Mouse (Mus musculus): ENCODE data around the gene Cbfa2t3. TPM values are rescaled to one million over a fixed set of nuclear protein-coding genes. Genes with fewer than 3 reads are reported as not detected.
"Not testable (repeated sequence)": the region's sequence is repeated elsewhere in the genome, so short reads cannot be mapped to it uniquely, and the experiment has no call there.

Cbfa2t3 gene
- polyA plus RNA-seq, 1 experiment from 2014 or later = 4.2 TPM

GRCm38 (mm10) chr8:122644175-122644954 lies 54.5 kb downstream of the Cbfa2t3 start:
- Histone ChIP-seq H3K9ac (no peak overlapping the region), H3K4me2 (no peak overlapping the region), H3K27me3 (no peaks in the 10 kb centered on the region), H3K9me3 (replicated peaks) (no peaks in the 10 kb centered on the region), H3K4me1 (replicated peaks) (peaks cover 38% of the 10 kb centered on the region), H3K4me3 (no peak overlapping the region), H3K36me3 (no peaks in the 10 kb centered on the region), H3K27ac (no peak overlapping the region)
- ATAC-seq (replicated peaks; ENCODE audit: insufficient number of reproducible peaks, insufficient read depth, low FRiP score, low read depth) = no peak
- WGBS = 64% methylated on average over 6 of the region's 6 CpGs

- 34% methylated on average over 9 of the region's 9 CpGs for WGBS
- peak; percentile 21; the same call in 1 of the 2 replicates for ATAC-seq (replicated peaks; ENCODE audit: insufficient number of reproducible peaks, insufficient read depth, low FRiP score, low read depth)
- Histone ChIP-seq H3K9me3 (replicated peaks) (no peaks in the 10 kb centered on the region), H3K27me3 (no peaks in the 10 kb centered on the region), H3K9ac (no peak overlapping the region), H3K36me3 (no peaks in the 10 kb centered on the region), H3K27ac (no peak overlapping the region), H3K4me3 (no peak overlapping the region), H3K4me2 (no peak overlapping the region), H3K4me1 (replicated peaks) (peaks cover 53% of the 10 kb centered on the region)
Measured at GRCm38 (mm10) chr8:122642071-122642470, 56.8 kb downstream of the Cbfa2t3 start.

GRCm38 (mm10) chr8:122641406-122641805 lies 57.5 kb downstream of the Cbfa2t3 start:
- Histone ChIP-seq H3K9ac (no peak overlapping the region), H3K9me3 (replicated peaks) (no peaks in the 10 kb centered on the region), H3K4me2 (no peak overlapping the region), H3K4me1 (replicated peaks) (peaks cover 53% of the 10 kb centered on the region), H3K4me3 (no peak overlapping the region), H3K27me3 (no peaks in the 10 kb centered on the region), H3K27ac (no peak overlapping the region), H3K36me3 (no peaks in the 10 kb centered on the region)
- 80% methylated on average over 15 of the region's 15 CpGs for WGBS
- ATAC-seq (replicated peaks; ENCODE audit: insufficient number of reproducible peaks, insufficient read depth, low FRiP score, low read depth) = no peak

GRCm38 (mm10) chr8:122640825-122641224 lies 58.1 kb downstream of the Cbfa2t3 start:
- no peaks in the 10 kb centered on the region for H3K9me3 ChIP-seq (replicated peaks)
- no peaks in the 10 kb centered on the region for H3K27me3 ChIP-seq
- peaks cover 51% of the 10 kb centered on the region for H3K4me1 ChIP-seq (replicated peaks)
- H3K27ac ChIP-seq = no peak overlapping the region
- ATAC-seq (replicated peaks; ENCODE audit: insufficient number of reproducible peaks, insufficient read depth, low FRiP score, low read depth) = no peak
- no peak overlapping the region for H3K4me3 ChIP-seq
- H3K4me2 ChIP-seq = no peak overlapping the region
- 72% methylated on average over 4 of the region's 4 CpGs for WGBS
- no peaks in the 10 kb centered on the region for H3K36me3 ChIP-seq
- no peak overlapping the region for H3K9ac ChIP-seq

GRCm38 (mm10) chr8:122639521-122640248 lies 59.2 kb downstream of the Cbfa2t3 start:
- H3K36me3 ChIP-seq = 0 out of 2 replicates have a peak, but pooled peaks cover 2% of the 10 kb centered on the region
- no peak; the same call in 1 of the 2 replicates for ATAC-seq (replicated peaks; ENCODE audit: insufficient number of reproducible peaks, insufficient read depth, low FRiP score, low read depth)
- H3K9me3 ChIP-seq (replicated peaks) = no peaks in the 10 kb centered on the region
- peaks cover 53% of the 10 kb centered on the region for H3K4me1 ChIP-seq (replicated peaks)
- no peak overlapping the region for H3K27ac ChIP-seq
- H3K9ac ChIP-seq = no peak overlapping the region
- H3K4me2 ChIP-seq = no peak overlapping the region
- no peak overlapping the region for H3K4me3 ChIP-seq
- WGBS = 46% methylated on average over 16 of the region's 16 CpGs
- H3K27me3 ChIP-seq = no peaks in the 10 kb centered on the region

GRCm38 (mm10) chr8:122638601-122639000 lies 60.3 kb downstream of the Cbfa2t3 start:
- H3K36me3 ChIP-seq = 0 out of 2 replicates have a peak, but pooled peaks cover 2% of the 10 kb centered on the region
- no peak overlapping the region for H3K4me2 ChIP-seq
- H3K27ac ChIP-seq = no peak overlapping the region
- no peak for ATAC-seq (replicated peaks; ENCODE audit: insufficient number of reproducible peaks, insufficient read depth, low FRiP score, low read depth)
- H3K9ac ChIP-seq = no peak overlapping the region
- 81% methylated on average over 16 of the region's 16 CpGs for WGBS
- H3K9me3 ChIP-seq (replicated peaks) = no peaks in the 10 kb centered on the region
- H3K27me3 ChIP-seq = no peaks in the 10 kb centered on the region
- H3K4me3 ChIP-seq = no peak overlapping the region
- H3K4me1 ChIP-seq (replicated peaks) = peaks cover 53% of the 10 kb centered on the region

GRCm38 (mm10) chr8:122637230-122637629 lies 61.7 kb downstream of the Cbfa2t3 start:
- Histone ChIP-seq H3K9me3 (replicated peaks) (no peaks in the 10 kb centered on the region), H3K4me3 (no peak overlapping the region), H3K36me3 (0 out of 2 replicates have a peak, but pooled peaks cover 6% of the 10 kb centered on the region), H3K9ac (no peak overlapping the region), H3K27me3 (no peaks in the 10 kb centered on the region), H3K27ac (no peak overlapping the region), H3K4me2 (no peak overlapping the region; the same call in 1 of the 2 replicates), H3K4me1 (replicated peaks) (peaks cover 47% of the 10 kb centered on the region)
- ATAC-seq (replicated peaks; ENCODE audit: insufficient number of reproducible peaks, insufficient read depth, low FRiP score, low read depth) = no peak
- WGBS = 78% methylated on average over 9 of the region's 9 CpGs

- Histone ChIP-seq H3K36me3 (0 out of 2 replicates have a peak, but pooled peaks cover 6% of the 10 kb centered on the region), H3K4me3 (no peak overlapping the region), H3K27ac (no peak overlapping the region), H3K4me2 (no peak overlapping the region; the same call in 1 of the 2 replicates), H3K9me3 (replicated peaks) (no peaks in the 10 kb centered on the region), H3K27me3 (no peaks in the 10 kb centered on the region), H3K9ac (no peak overlapping the region), H3K4me1 (replicated peaks) (peaks cover 43% of the 10 kb centered on the region)
- ATAC-seq (replicated peaks; ENCODE audit: insufficient number of reproducible peaks, insufficient read depth, low FRiP score, low read depth) = peak; percentile 49
- WGBS = 47% methylated on average over 9 of the region's 9 CpGs
Measured at GRCm38 (mm10) chr8:122636803-122637175, 62.1 kb downstream of the Cbfa2t3 start.

GRCm38 (mm10) chr8:122635878-122636802 lies 62.8 kb downstream of the Cbfa2t3 start:
- Histone ChIP-seq H3K4me2 (no peak overlapping the region), H3K4me3 (no peak overlapping the region), H3K27me3 (no peaks in the 10 kb centered on the region), H3K9ac (no peak overlapping the region), H3K9me3 (replicated peaks) (no peaks in the 10 kb centered on the region), H3K4me1 (replicated peaks) (peaks cover 39% of the 10 kb centered on the region), H3K27ac (no peak overlapping the region), H3K36me3 (0 out of 2 replicates have a peak, but pooled peaks cover 6% of the 10 kb centered on the region)
- ATAC-seq (replicated peaks; ENCODE audit: insufficient number of reproducible peaks, insufficient read depth, low FRiP score, low read depth) = no peak; the same call in 1 of the 2 replicates
- 42% methylated on average over 14 of the region's 14 CpGs for WGBS

- Histone ChIP-seq H3K4me2 (no peak overlapping the region), H3K27ac (no peak overlapping the region), H3K4me3 (no peak overlapping the region), H3K27me3 (no peaks in the 10 kb centered on the region), H3K4me1 (replicated peaks) (peaks cover 28% of the 10 kb centered on the region), H3K9ac (no peak overlapping the region), H3K9me3 (replicated peaks) (no peaks in the 10 kb centered on the region), H3K36me3 (0 out of 2 replicates have a peak, but pooled peaks cover 6% of the 10 kb centered on the region)
- WGBS = 93% methylated on average over 14 of the region's 14 CpGs
- ATAC-seq (replicated peaks; ENCODE audit: insufficient number of reproducible peaks, insufficient read depth, low FRiP score, low read depth) = no peak
Measured at GRCm38 (mm10) chr8:122633205-122633604, 65.7 kb downstream of the Cbfa2t3 start.

GRCm38 (mm10) chr8:122632134-122632533 lies 66.8 kb downstream of the Cbfa2t3 start:
- WGBS = 82% methylated on average over 3 of the region's 3 CpGs

More at GRCm38 (mm10) chr8:122632134-122632533, 66.8 kb downstream of the Cbfa2t3 start:
- not testable (repeated sequence) for H3K9ac ChIP-seq; ATAC-seq (replicated peaks; ENCODE audit: insufficient number of reproducible peaks, insufficient read depth, low FRiP score, low read depth); H3K36me3 ChIP-seq; H3K27me3 ChIP-seq; H3K4me3 ChIP-seq; H3K27ac ChIP-seq; H3K4me2 ChIP-seq; H3K9me3 ChIP-seq (replicated peaks)
- peaks cover 21% of the 10 kb centered on the region for H3K4me1 ChIP-seq (replicated peaks)

Data from heart, embryonic 15.5 days (tissue).